Mouse (Mus musculus) lung, embryonic 14.5 days (tissue): ENCODE data around the gene Klk1b26. TPM values are rescaled to one million over a fixed set of nuclear protein-coding genes. Genes with fewer than 3 reads are reported as not detected.
"Not testable (repeated sequence)": the region's sequence is repeated elsewhere in the genome, so short reads cannot be mapped to it uniquely, and the experiment has no call there.

ENCODE experiments used
- ATAC-seq: fragments of 200-750 bp; cut with Nextera tagmentation; 2 replicates; pipeline ENCODE4 v1.8.0; 2017; ENCODE audit warnings: mild to moderate bottlenecking, moderate TSS enrichment, moderate library complexity; ENCODE audit not compliant: insufficient read depth
- DNase-seq: peaks from one replicate; pipeline ENCODE4 v3.0.0-alpha.2; 2015
- H3K27ac ChIP-seq: fragments of 300-500 bp; sonication (generic); 2 replicates; pipeline ENCODE4 v1.5.1; 2014; ENCODE audit warnings: low read depth, mild to moderate bottlenecking, moderate library complexity
- H3K27me3 ChIP-seq: fragments of 300-500 bp; sonication (generic); 2 replicates; pipeline ENCODE4 v1.6.1; 2014; ENCODE audit warnings: low read length, control low read depth; ENCODE audit not compliant: insufficient read depth
- H3K36me3 ChIP-seq: fragments of 300-500 bp; sonication (generic); 2 replicates; pipeline ENCODE4 v1.6.1; 2014; ENCODE audit warnings: control low read depth; ENCODE audit not compliant: insufficient read depth
- H3K4me1 ChIP-seq: fragments of 300-500 bp; sonication (generic); 2 replicates; pipeline ENCODE4 v1.6.1; 2014; ENCODE audit warnings: antibody characterized with exemption, control low read depth; ENCODE audit not compliant: insufficient read depth
- H3K4me2 ChIP-seq: fragments of 300-500 bp; sonication (generic); 2 replicates; pipeline ENCODE4 v1.6.1; 2014; ENCODE audit warnings: mild to moderate bottlenecking
- H3K4me3 ChIP-seq: fragments of 300-500 bp; sonication (generic); 2 replicates; pipeline ENCODE4 v1.5.1; 2014; ENCODE audit warnings: low read depth, low read length
- H3K9ac ChIP-seq: fragments of 300-500 bp; sonication (generic); 2 replicates; pipeline ENCODE4 v1.6.1; 2014
- H3K9me3 ChIP-seq: fragments of 300-500 bp; sonication (generic); 2 replicates; pipeline ENCODE4 v1.6.1; 2016; ENCODE audit warnings: low read depth, low read length, control low read depth
- CTCF ChIP-seq: IDR thresholded peaks from 2 replicates; pipeline ENCODE4 v1.5.1; 2016; ENCODE audit warnings: antibody characterized with exemption, low read depth
- WGBS: fragments of 180-500 bp; shearing (Covaris S2); extraction: QIAGEN DNeasy Blood & Tissue Kit; methylation state at CpG from one replicate; pipeline ENCODE4 v1.1.7; 2014; 5-methylcytosine and 5-hydroxymethylcytosine counted together
- polyA plus RNA-seq: library from polyadenylated mRNA; unstranded; fragments of >200 nt; fragmentation: Nextera tagmentation; extraction: Ambion mirVana; gene quantifications from 2 replicates; pipeline ENCODE4 v1.2.1, GENCODE M21; 2014

The Klk1b26 gene
- polyA plus RNA-seq, 1 experiment from 2014 or later = not detected

GRCm38 (mm10) chr7:44004847-44005246, 7.1 kb upstream of the Klk1b26 start:
- H3K27ac ChIP-seq = no peak overlapping the region
- H3K9ac ChIP-seq = no peak overlapping the region
- no peak for ATAC-seq
- H3K4me3 ChIP-seq = no peak overlapping the region
- H3K27me3 ChIP-seq = no peaks in the 10 kb centered on the region
- no peak for DNase-seq
- H3K4me2 ChIP-seq = no peak overlapping the region
- TF ChIP-seq CTCF = no peak
- no peaks in the 10 kb centered on the region for H3K36me3 ChIP-seq
- H3K4me1 ChIP-seq = no peaks in the 10 kb centered on the region
- H3K9me3 ChIP-seq = no peaks in the 10 kb centered on the region

GRCm38 (mm10) chr7:44014666-44015065, 2.7 kb downstream of the Klk1b26 start:
- not testable (repeated sequence) for H3K27ac ChIP-seq, H3K27me3 ChIP-seq, H3K4me1 ChIP-seq, H3K9ac ChIP-seq, DNase-seq, H3K36me3 ChIP-seq, H3K4me2 ChIP-seq, H3K9me3 ChIP-seq, ATAC-seq, H3K4me3 ChIP-seq
- 76% methylated on average over 6 of the region's 6 CpGs for WGBS

- Histone ChIP-seq H3K4me2 (no peak overlapping the region), H3K36me3 (no peaks in the 10 kb centered on the region), H3K9ac (no peak overlapping the region), H3K4me3 (no peak overlapping the region), H3K9me3 (no peaks in the 10 kb centered on the region), H3K27ac (no peak overlapping the region), H3K27me3 (no peaks in the 10 kb centered on the region), H3K4me1 (no peaks in the 10 kb centered on the region)
- WGBS = 79% methylated on average over 5 of the region's 5 CpGs
- TF ChIP-seq CTCF = no peak
- no peak for DNase-seq
- no peak for ATAC-seq
Measured at GRCm38 (mm10) chr7:44015071-44015470, 3.1 kb downstream of the Klk1b26 start.

- H3K27ac ChIP-seq, H3K36me3 ChIP-seq, H3K9ac ChIP-seq, H3K4me2 ChIP-seq, H3K4me1 ChIP-seq, H3K27me3 ChIP-seq, H3K9me3 ChIP-seq, DNase-seq, ATAC-seq, H3K4me3 ChIP-seq: not testable (repeated sequence)
- 64% methylated on average over 3 of the region's 3 CpGs for WGBS
Measured at GRCm38 (mm10) chr7:44051990-44052389, 40.0 kb downstream of the Klk1b26 start, which contains the start of gene Klk1b27. Gene Klk1b27, plus strand, starts transcription at chr7:44052290.

Other genes starting within 250 kb of the Klk1b26 start
- gene Klk12, start 243.3 kb upstream of the Klk1b26 start, polyA plus RNA-seq = not detected in 2 replicates
- gene Klk11, start 237.6 kb upstream of the Klk1b26 start, polyA plus RNA-seq = not detected in 2 replicates
- 0.70 and 0.81 TPM in 2 replicates for gene Klk10, start 231.1 kb upstream of the Klk1b26 start, polyA plus RNA-seq
- gene Klk9, start 220.3 kb upstream of the Klk1b26 start, polyA plus RNA-seq = 0.20 TPM in 1 of 2 replicates, not detected in the other
- 21.0 and 26.2 TPM in 2 replicates for gene Klk8, start 214.6 kb upstream of the Klk1b26 start, polyA plus RNA-seq
- 0.09 TPM in 1 of 2 replicates, not detected in the other for gene Klk7, start 200.9 kb upstream of the Klk1b26 start, polyA plus RNA-seq
- gene Klk6, start 187.7 kb upstream of the Klk1b26 start, polyA plus RNA-seq = not detected in 2 replicates
- gene Klk5, start 170.2 kb upstream of the Klk1b26 start, polyA plus RNA-seq = not detected in 2 replicates
- gene Klk4, start 131.0 kb upstream of the Klk1b26 start, polyA plus RNA-seq = not detected in 2 replicates
- gene Klk15, start 78.4 kb upstream of the Klk1b26 start, polyA plus RNA-seq = not detected in 2 replicates
- gene Klk1b8, start 61.5 kb upstream of the Klk1b26 start, polyA plus RNA-seq = not detected in 2 replicates
- not detected in 2 replicates for gene Klk1b1, start 45.4 kb upstream of the Klk1b26 start, polyA plus RNA-seq
- not detected in 2 replicates for gene Klk1b9, start 36.1 kb upstream of the Klk1b26 start, polyA plus RNA-seq
- not detected in 2 replicates for gene Klk1b11, start 16.3 kb upstream of the Klk1b26 start, polyA plus RNA-seq
- not detected in 2 replicates for gene Klk1b27, start 40.1 kb downstream of the Klk1b26 start, polyA plus RNA-seq
- gene Klk1b21, start 90.2 kb downstream of the Klk1b26 start, polyA plus RNA-seq = not detected in 2 replicates
- not detected in 2 replicates for gene Klk1b22, start 100.5 kb downstream of the Klk1b26 start, polyA plus RNA-seq
- not detected in 2 replicates for gene Klk1b16, start 124.6 kb downstream of the Klk1b26 start, polyA plus RNA-seq
- not detected in 2 replicates for gene Klk1b24, start 176.1 kb downstream of the Klk1b26 start, polyA plus RNA-seq
- not detected in 2 replicates for gene Klk1b3, start 186.0 kb downstream of the Klk1b26 start, polyA plus RNA-seq
- not detected in 2 replicates for gene Klk1b4, start 195.3 kb downstream of the Klk1b26 start, polyA plus RNA-seq
- gene Klk1b5, start 203.8 kb downstream of the Klk1b26 start, polyA plus RNA-seq = not detected in 2 replicates
- gene Klk1, start 213.2 kb downstream of the Klk1b26 start, polyA plus RNA-seq = 0.20 and 0.26 TPM in 2 replicates
- gene Gm36864, start 224.0 kb downstream of the Klk1b26 start, polyA plus RNA-seq = not detected in 2 replicates
- gene 1700028J19Rik, start 234.5 kb downstream of the Klk1b26 start, polyA plus RNA-seq = 0.96 and 1.5 TPM in 2 replicates
- 142 and 146 TPM in 2 replicates for gene 2410002F23Rik, start 234.6 kb downstream of the Klk1b26 start, polyA plus RNA-seq
- gene Acp4, start 245.2 kb downstream of the Klk1b26 start, polyA plus RNA-seq = 0.11 TPM in 1 of 2 replicates, not detected in the other
- not detected in 2 replicates for gene Gm15517, start 249.3 kb downstream of the Klk1b26 start, polyA plus RNA-seq